Mouse (Mus musculus) kidney, postnatal 4 days (tissue): Measurements from ENCODE around the gene 1700037H04Rik.

Source experiments
- DNase-seq, 2 experiments: peaks; one replicate each; pipeline ENCODE4 v3.0.0; 2021; ENCODE audit warnings: mixed read lengths in 2 of 2

Gene 1700037H04Rik

GRCm38 (mm10) chr2:131178828-131179245 is 19.0 kb upstream of the 1700037H04Rik start:
- no peak for DNase-seq

- no peak for DNase-seq
Observed at GRCm38 (mm10) chr2:131177932-131178331, 18.1 kb upstream of the 1700037H04Rik start.

- peak; percentile 54 to 74 for DNase-seq
Observed at GRCm38 (mm10) chr2:131176491-131176890, 16.6 kb upstream of the 1700037H04Rik start.

- DNase-seq: no peak
Observed at GRCm38 (mm10) chr2:131175945-131176309, 16.0 kb upstream of the 1700037H04Rik start.

- DNase-seq: no peak
Observed at GRCm38 (mm10) chr2:131175286-131175944, 15.5 kb upstream of the 1700037H04Rik start.

GRCm38 (mm10) chr2:131174700-131175099 is 14.8 kb upstream of the 1700037H04Rik start:
- peak; percentile 52 to 66 for DNase-seq

GRCm38 (mm10) chr2:131172322-131172721 is 12.4 kb upstream of the 1700037H04Rik start:
- no peak for DNase-seq

- peak; percentile 74 to 82 for DNase-seq
Observed at GRCm38 (mm10) chr2:131171401-131172104, 11.7 kb upstream of the 1700037H04Rik start.

- no peak for DNase-seq
Observed at GRCm38 (mm10) chr2:131170936-131171335, 11.1 kb upstream of the 1700037H04Rik start.

- no peak for DNase-seq
Observed at GRCm38 (mm10) chr2:131168914-131169313, 9.0 kb upstream of the 1700037H04Rik start.

- DNase-seq: no peak
Observed at GRCm38 (mm10) chr2:131167984-131168383, 8.1 kb upstream of the 1700037H04Rik start.

- DNase-seq: no peak
Observed at GRCm38 (mm10) chr2:131166172-131166571, 6.3 kb upstream of the 1700037H04Rik start.

- DNase-seq: no peak
Observed at GRCm38 (mm10) chr2:131163924-131164323, 4.0 kb upstream of the 1700037H04Rik start.

- DNase-seq: peak in 1 of 2 experiments; percentile 62
Observed at GRCm38 (mm10) chr2:131160671-131161111, 810 bp upstream of the 1700037H04Rik start.

- DNase-seq: peak; percentile 60 to 71
Observed at GRCm38 (mm10) chr2:131159491-131159910, 380 bp downstream of the 1700037H04Rik start.

- DNase-seq: no peak
Observed at GRCm38 (mm10) chr2:131156987-131157386, 2.9 kb downstream of the 1700037H04Rik start.

- no peak for DNase-seq
Observed at GRCm38 (mm10) chr2:131154036-131154435, 5.8 kb downstream of the 1700037H04Rik start.

GRCm38 (mm10) chr2:131152166-131152730 is 7.6 kb downstream of the 1700037H04Rik start:
- DNase-seq: no peak

- no peak for DNase-seq
Observed at GRCm38 (mm10) chr2:131149254-131149578, 10.7 kb downstream of the 1700037H04Rik start.

GRCm38 (mm10) chr2:131148353-131149253 is 11.3 kb downstream of the 1700037H04Rik start:
- no peak for DNase-seq

GRCm38 (mm10) chr2:131147043-131147365 is 12.9 kb downstream of the 1700037H04Rik start:
- no peak for DNase-seq

GRCm38 (mm10) chr2:131146193-131147042 is 13.5 kb downstream of the 1700037H04Rik start:
- DNase-seq: no peak
